Mouse (Mus musculus) c-Kit-negative CD71-positive TER-119-positive erythroid progenitor cells, embryonic 14.5 days (primary cell): ENCODE measurements around the gene Kl.

Experiments used
- DNase-seq: peaks from one replicate; pipeline ENCODE4 v3.0.0-alpha.2; 2013; ENCODE audit warnings: low read depth, low spot score

Gene Kl

GRCm38 (mm10) chr5:150952328-150952668 is at the start of gene Kl:
TSS of gene Kl (plus strand) at chr5:150952607.
- no peak for DNase-seq

- no peak for DNase-seq
These were observed 46.1 kb upstream of the Kl start for GRCm38 (mm10) chr5:150906053-150907040.

GRCm38 (mm10) chr5:150912156-150912555 is 40.3 kb upstream of the Kl start:
- no peak for DNase-seq

GRCm38 (mm10) chr5:150912656-150913055 is 39.8 kb upstream of the Kl start:
- no peak for DNase-seq

- no peak for DNase-seq
These were observed 37.0 kb upstream of the Kl start for GRCm38 (mm10) chr5:150915080-150916055.

- DNase-seq, result no peak
These were observed 35.1 kb upstream of the Kl start for GRCm38 (mm10) chr5:150917131-150917858.

GRCm38 (mm10) chr5:150918599-150918998 is 33.8 kb upstream of the Kl start:
- DNase-seq, result no peak

GRCm38 (mm10) chr5:150919269-150919668 is 33.1 kb upstream of the Kl start:
- no peak for DNase-seq

- no peak for DNase-seq
These were observed 32.4 kb upstream of the Kl start for GRCm38 (mm10) chr5:150919961-150920360.

- no peak for DNase-seq
These were observed 23.0 kb upstream of the Kl start for GRCm38 (mm10) chr5:150929406-150929805.

- DNase-seq, result no peak
These were observed 19.8 kb upstream of the Kl start for GRCm38 (mm10) chr5:150932596-150932995.

GRCm38 (mm10) chr5:150936213-150936612 is 16.2 kb upstream of the Kl start:
- DNase-seq, result no peak

GRCm38 (mm10) chr5:150936807-150937206 is 15.6 kb upstream of the Kl start:
- DNase-seq, result no peak

GRCm38 (mm10) chr5:150937501-150937900 is 14.9 kb upstream of the Kl start:
- no peak for DNase-seq

GRCm38 (mm10) chr5:150945576-150945975 is 6.8 kb upstream of the Kl start:
- no peak for DNase-seq

GRCm38 (mm10) chr5:150949131-150949530 is 3.3 kb upstream of the Kl start:
- DNase-seq, result no peak

GRCm38 (mm10) chr5:150951325-150951724 is 1.1 kb upstream of the Kl start:
- no peak for DNase-seq

- no peak for DNase-seq
These were observed 488 bp downstream of the Kl start for GRCm38 (mm10) chr5:150952669-150953521.

GRCm38 (mm10) chr5:150954791-150955190 is 2.4 kb downstream of the Kl start:
- DNase-seq, result no peak

GRCm38 (mm10) chr5:150959861-150960260 is 7.5 kb downstream of the Kl start:
- no peak for DNase-seq

GRCm38 (mm10) chr5:150961615-150962014 is 9.2 kb downstream of the Kl start:
- no peak for DNase-seq
